Mouse (Mus musculus) gastrocnemius, postnatal 14 days (tissue): ENCODE data around the gene Pak2. TPM values are rescaled to one million over a fixed set of nuclear protein-coding genes. Genes with fewer than 3 reads are reported as not detected.

Source experiments
- DNase-seq: peaks from one replicate; pipeline ENCODE4 v3.0.0; 2021; ENCODE audit warnings: mixed read lengths
- intact Hi-C: fragments of 180-260 bp; cut with DNase I; formaldehyde crosslinking; loops from one replicate; pipeline ENCODE4 v1.15.1; 2025; ENCODE audit warnings: low total_unique reads
- microRNA-seq, 2 experiments: library from miRNA; unstranded; fragments of <30 nt; microRNA quantifications; one replicate each; pipeline ENCODE4 v1.2.0; 2021
- total RNA-seq, 2 experiments: library from RNA; stranded (reverse); gene quantifications; 2 replicates each; pipeline ENCODE4 v1.2.3; 2021

The Pak2 gene
- total RNA-seq, 2 experiments from 2014 or later, result 18.9 to 19.7 TPM

GRCm38 (mm10) chr16:32009913-32010312 lies 69.2 kb downstream of the Pak2 start:
- no peak for DNase-seq
- intact Hi-C loops, result no loop called here

GRCm38 (mm10) chr16:32008529-32009293 lies 70.4 kb downstream of the Pak2 start:
- intact Hi-C loops, result no loop called here
- no peak for DNase-seq

GRCm38 (mm10) chr16:32004731-32005130 lies 74.4 kb downstream of the Pak2 start:
- no peak for DNase-seq
- intact Hi-C loops, result no loop called here

- intact Hi-C loops, result no loop called here
Measured at GRCm38 (mm10) chr16:32002509-32003477, 76.3 kb downstream of the Pak2 start, which contains the start of gene Senp5. Senp5 (minus strand) TSS chr16:32003287.

GRCm38 (mm10) chr16:31996371-31996770 lies 82.8 kb downstream of the Pak2 start:
- no peak for DNase-seq
- intact Hi-C loops, result loop anchor here (5.0 kb wide), 1 partner anchor 49 kb away; the partner anchor contains the start of genes 0610012G03Rik and Ncbp2

More at GRCm38 (mm10) chr16:32002509-32003477, 76.3 kb downstream of the Pak2 start, which contains the start of gene Senp5:
- DNase-seq, result peak; percentile 92

- intact Hi-C loops, result no loop called here
- DNase-seq, result no peak
Measured at GRCm38 (mm10) chr16:31993946-31994345, 85.2 kb downstream of the Pak2 start.

GRCm38 (mm10) chr16:31993195-31993594 lies 85.9 kb downstream of the Pak2 start:
- intact Hi-C loops, result no loop called here
- no peak for DNase-seq

- DNase-seq, result no peak
- intact Hi-C loops, result no loop called here
Measured at GRCm38 (mm10) chr16:31992039-31992438, 87.1 kb downstream of the Pak2 start.

- intact Hi-C loops, result no loop called here
- no peak for DNase-seq
Measured at GRCm38 (mm10) chr16:31980946-31981345, 98.2 kb downstream of the Pak2 start.

- no peak for DNase-seq
- intact Hi-C loops, result no loop called here
Measured at GRCm38 (mm10) chr16:31979501-31979900, 99.6 kb downstream of the Pak2 start.

- no peak for DNase-seq
- intact Hi-C loops, result no loop called here
Measured at GRCm38 (mm10) chr16:31975258-31975657, 103.9 kb downstream of the Pak2 start.

Small RNA genes within 50 kb of the gene (microRNA-seq; reads per million reads assigned to microRNA genes)
- 0 reads per million in 2 experiments for gene Gm26269

Other genes starting within 250 kb of the Pak2 start
- gene Meltf, start 200.5 kb downstream of the Pak2 start, total RNA-seq, result under 1 TPM in 1 of 2 experiments, not detected in 1; 0.04 TPM
- gene Pigz, start 145.5 kb downstream of the Pak2 start, total RNA-seq, result 1 to 10 TPM; 1.8 to 4.7 TPM
- 10 to 100 TPM; 43.1 to 43.3 TPM for gene 0610012G03Rik, start 130.8 kb downstream of the Pak2 start, total RNA-seq
- 10 to 100 TPM; 16.3 to 20.6 TPM for gene Ncbp2, start 130.8 kb downstream of the Pak2 start, total RNA-seq
- 10 to 100 TPM; 11.0 to 11.3 TPM for gene Senp5, start 76.1 kb downstream of the Pak2 start, total RNA-seq
- 10 to 100 TPM; 12.3 to 12.9 TPM for gene Pigx, start 20.4 kb upstream of the Pak2 start, total RNA-seq
- gene Cep19, start 20.5 kb upstream of the Pak2 start, total RNA-seq, result 1 to 10 TPM; 6.1 to 7.6 TPM
- 1 to 10 TPM; 5.3 to 5.6 TPM for gene Nrros, start 86.3 kb upstream of the Pak2 start, total RNA-seq
- not detected for gene Bex6, start 100.5 kb upstream of the Pak2 start, total RNA-seq
- 10 to 100 TPM in 1 of 2 experiments, 1 to 10 TPM in 1; 9.4 to 10.2 TPM for gene Fbxo45, start 167.8 kb upstream of the Pak2 start, total RNA-seq
- gene Wdr53, start 167.9 kb upstream of the Pak2 start, total RNA-seq, result 1 to 10 TPM; 5.1 to 5.6 TPM
- 10 to 100 TPM; 24.5 to 42.0 TPM for gene Smco1, start 192.1 kb upstream of the Pak2 start, total RNA-seq
- gene Rnf168, start 198.1 kb upstream of the Pak2 start, total RNA-seq, result 10 to 100 TPM; 10.4 to 11.0 TPM